Mouse (Mus musculus) embryonic facial prominence, embryonic 10.5 days (tissue): ENCODE data around the gene Kdf1. TPM values are rescaled to one million over a fixed set of nuclear protein-coding genes. Genes with fewer than 3 reads are reported as not detected.
"Not testable (repeated sequence)": the region's sequence is repeated elsewhere in the genome, so short reads cannot be mapped to it uniquely, and the experiment has no call there.

Experiments used
- DNase-seq: peaks from one replicate; pipeline ENCODE4 v3.0.0-alpha.2; 2017; ENCODE audit warnings: low spot score
- H3K27ac ChIP-seq: fragments of 300-500 bp; sonication (generic); replicated peaks from 2 replicates; pipeline ENCODE4 v1.5.1; 2016; ENCODE audit warnings: mild to moderate bottlenecking
- H3K27me3 ChIP-seq: fragments of 300-500 bp; sonication (generic); replicated peaks from 2 replicates; pipeline ENCODE4 v1.6.1; 2016; ENCODE audit warnings: low read depth, mild to moderate bottlenecking; ENCODE audit not compliant: poor library complexity, severe bottlenecking
- H3K36me3 ChIP-seq: fragments of 300-500 bp; sonication (generic); replicated peaks from 2 replicates; pipeline ENCODE4 v1.6.1; 2016; ENCODE audit warnings: mild to moderate bottlenecking, moderate library complexity
- H3K4me1 ChIP-seq: fragments of 300-500 bp; sonication (generic); 2 replicates; pipeline ENCODE4 v1.6.1; 2016
- H3K4me3 ChIP-seq: fragments of 300-500 bp; sonication (generic); 2 replicates; pipeline ENCODE4 v1.5.1; 2016; ENCODE audit warnings: mild to moderate bottlenecking, moderate library complexity
- H3K9me3 ChIP-seq: fragments of 300-500 bp; sonication (generic); 2 replicates; pipeline ENCODE4 v1.6.1; 2016; ENCODE audit warnings: mild to moderate bottlenecking
- WGBS: fragments of 180-500 bp; shearing (Covaris S2); methylation state at CpG from one replicate; pipeline ENCODE4 v1.1.7; 2016; 5-methylcytosine and 5-hydroxymethylcytosine counted together
- polyA plus RNA-seq: library from polyadenylated mRNA; unstranded; fragments of >200 nt; fragmentation: Nextera tagmentation; extraction: Ambion mirVana; gene quantifications from 2 replicates; pipeline ENCODE4 v1.2.1, GENCODE M21; 2016

Gene Kdf1
- polyA plus RNA-seq, 1 experiment from 2014 or later, result 13.6 TPM

GRCm38 (mm10) chr4:133501514-133501913, 17.2 kb upstream of the Kdf1 start:
- Histone ChIP-seq H3K4me3 (no peak overlapping the region), H3K27ac (no peak overlapping the region), H3K36me3 (no peaks in the 10 kb centered on the region), H3K4me1 (peaks cover 32% of the 10 kb centered on the region), H3K27me3 (peaks cover 94% of the 10 kb centered on the region), H3K9me3 (no peaks in the 10 kb centered on the region)
- WGBS, result 69% methylated on average over 7 of the region's 7 CpGs
- no peak for DNase-seq

- WGBS, result 61% methylated on average over 5 of the region's 5 CpGs
- Histone ChIP-seq H3K36me3 (no peaks in the 10 kb centered on the region), H3K27ac (no peak overlapping the region), H3K9me3 (no peaks in the 10 kb centered on the region), H3K27me3 (peaks cover 85% of the 10 kb centered on the region), H3K4me1 (peaks cover 7% of the 10 kb centered on the region), H3K4me3 (no peak overlapping the region)
- DNase-seq, result no peak
These were observed 14.5 kb upstream of the Kdf1 start for GRCm38 (mm10) chr4:133504300-133504699.

- H3K4me1 ChIP-seq, result peaks cover 5% of the 10 kb centered on the region; the same call in 1 of the 2 replicates
- 70% methylated on average over 9 of the region's 9 CpGs for WGBS
- DNase-seq, result no peak
- no peaks in the 10 kb centered on the region for H3K9me3 ChIP-seq
- H3K4me3 ChIP-seq, result no peak overlapping the region
- peaks cover 79% of the 10 kb centered on the region for H3K27me3 ChIP-seq
- H3K36me3 ChIP-seq, result no peaks in the 10 kb centered on the region
- H3K27ac ChIP-seq, result no peak overlapping the region
These were observed 13.8 kb upstream of the Kdf1 start for GRCm38 (mm10) chr4:133504755-133505485.

GRCm38 (mm10) chr4:133506573-133506972, 12.2 kb upstream of the Kdf1 start:
- no peak for DNase-seq
- Histone ChIP-seq H3K4me1 (peaks cover 5% of the 10 kb centered on the region; the same call in 1 of the 2 replicates), H3K27ac (no peak overlapping the region), H3K36me3 (no peaks in the 10 kb centered on the region), H3K9me3 (no peaks in the 10 kb centered on the region), H3K4me3 (no peak overlapping the region), H3K27me3 (peaks cover 62% of the 10 kb centered on the region)
- 74% methylated on average over 5 of the region's 5 CpGs for WGBS

GRCm38 (mm10) chr4:133508990-133509389, 9.8 kb upstream of the Kdf1 start:
- peaks cover 41% of the 10 kb centered on the region for H3K27me3 ChIP-seq
- DNase-seq, result no peak
- WGBS, result 87% methylated on average over 7 of the region's 7 CpGs
- no peaks in the 10 kb centered on the region for H3K9me3 ChIP-seq
- peaks cover 3% of the 10 kb centered on the region; the same call in 1 of the 2 replicates for H3K4me1 ChIP-seq
- H3K27ac ChIP-seq, result no peak overlapping the region
- H3K4me3 ChIP-seq, result no peak overlapping the region
- H3K36me3 ChIP-seq, result no peaks in the 10 kb centered on the region

GRCm38 (mm10) chr4:133511050-133511449, 7.7 kb upstream of the Kdf1 start:
- H3K36me3 ChIP-seq, result no peaks in the 10 kb centered on the region
- DNase-seq, result no peak
- peaks cover 24% of the 10 kb centered on the region for H3K27me3 ChIP-seq
- H3K4me3 ChIP-seq, result no peak overlapping the region
- H3K4me1 ChIP-seq, result no peaks in the 10 kb centered on the region
- no peak overlapping the region for H3K27ac ChIP-seq
- H3K9me3 ChIP-seq, result no peaks in the 10 kb centered on the region
- 86% methylated on average over 5 of the region's 5 CpGs for WGBS

GRCm38 (mm10) chr4:133512511-133512910, 6.3 kb upstream of the Kdf1 start:
- DNase-seq, H3K36me3 ChIP-seq: not testable (repeated sequence)
- 42% methylated on average over 5 of the region's 5 CpGs for WGBS

GRCm38 (mm10) chr4:133512972-133513371, 5.8 kb upstream of the Kdf1 start:
- no peaks in the 10 kb centered on the region for H3K36me3 ChIP-seq
- H3K27ac ChIP-seq, result no peak overlapping the region
- H3K4me3 ChIP-seq, result no peak overlapping the region
- no peaks in the 10 kb centered on the region for H3K9me3 ChIP-seq
- peak; percentile 76 for DNase-seq
- H3K27me3 ChIP-seq, result peaks cover 31% of the 10 kb centered on the region
- WGBS, result 15% methylated on average over 8 of the region's 8 CpGs
- H3K4me1 ChIP-seq, result no peaks in the 10 kb centered on the region

More at GRCm38 (mm10) chr4:133512511-133512910, 6.3 kb upstream of the Kdf1 start:
- H3K27ac ChIP-seq, H3K4me3 ChIP-seq, H3K4me1 ChIP-seq, H3K9me3 ChIP-seq: not testable (repeated sequence)
- peaks cover 29% of the 10 kb centered on the region for H3K27me3 ChIP-seq

GRCm38 (mm10) chr4:133519369-133519665, 554 bp downstream of the Kdf1 start:
- Histone ChIP-seq H3K9me3 (no peaks in the 10 kb centered on the region), H3K36me3 (no peaks in the 10 kb centered on the region), H3K4me3 (peak overlapping the region; percentile 59), H3K27ac (peak overlapping the region; percentile 78; the same call in 1 of the 2 replicates), H3K27me3 (peaks cover 57% of the 10 kb centered on the region), H3K4me1 (peaks cover 13% of the 10 kb centered on the region)
- 5% methylated on average over 25 of the region's 25 CpGs for WGBS
- DNase-seq, result no peak

- H3K9me3 ChIP-seq, result 0 out of 2 replicates have a peak, but pooled peaks cover 3% of the 10 kb centered on the region
- H3K27me3 ChIP-seq, result peaks cover 53% of the 10 kb centered on the region
- H3K4me1 ChIP-seq, result peaks cover 13% of the 10 kb centered on the region
- WGBS, result 76% methylated on average over 2 of the region's 2 CpGs
- H3K4me3 ChIP-seq, result no peak overlapping the region
- no peak overlapping the region for H3K27ac ChIP-seq
- H3K36me3 ChIP-seq, result peaks cover 4% of the 10 kb centered on the region
- no peak for DNase-seq
These were observed 2.7 kb downstream of the Kdf1 start for GRCm38 (mm10) chr4:133521502-133521901.

- no peak overlapping the region for H3K27ac ChIP-seq
- H3K9me3 ChIP-seq, result 0 out of 2 replicates have a peak, but pooled peaks cover 3% of the 10 kb centered on the region
- H3K27me3 ChIP-seq, result no peaks in the 10 kb centered on the region
- no peak overlapping the region for H3K4me3 ChIP-seq
- WGBS, result 66% methylated on average over 16 of the region's 16 CpGs
- H3K36me3 ChIP-seq, result peaks cover 67% of the 10 kb centered on the region
- no peaks in the 10 kb centered on the region for H3K4me1 ChIP-seq
- DNase-seq, result no peak
These were observed 9.0 kb downstream of the Kdf1 start for GRCm38 (mm10) chr4:133527788-133528187.

GRCm38 (mm10) chr4:133532777-133533176, 14.0 kb downstream of the Kdf1 start:
- H3K9me3 ChIP-seq, result no peaks in the 10 kb centered on the region
- H3K27me3 ChIP-seq, result no peaks in the 10 kb centered on the region
- H3K4me3 ChIP-seq, result no peak overlapping the region
- no peak overlapping the region for H3K27ac ChIP-seq
- no peaks in the 10 kb centered on the region for H3K4me1 ChIP-seq
- WGBS, result 89% methylated on average over 3 of the region's 3 CpGs
- H3K36me3 ChIP-seq, result peaks cover 100% of the 10 kb centered on the region
- no peak for DNase-seq

- DNase-seq, result no peak
- no peaks in the 10 kb centered on the region for H3K27me3 ChIP-seq
- no peak overlapping the region for H3K27ac ChIP-seq
- no peaks in the 10 kb centered on the region for H3K4me1 ChIP-seq
- peaks cover 100% of the 10 kb centered on the region for H3K36me3 ChIP-seq
- H3K9me3 ChIP-seq, result no peaks in the 10 kb centered on the region
- 89% methylated on average over 3 of the region's 3 CpGs for WGBS
- no peak overlapping the region for H3K4me3 ChIP-seq
These were observed 17.3 kb downstream of the Kdf1 start for GRCm38 (mm10) chr4:133536081-133536480.
